Mouse (Mus musculus) B cell, adult 2 months (primary cell): ENCODE measurements at regions not wholly inside any gene's neighbourhood (a gene's known extent, or its start where the extent isn't known, plus 50 kb on each side); places are given as distances from the start of the nearest gene placed in this dataset.
"Not testable (repeated sequence)": the region's sequence is repeated elsewhere in the genome, so short reads cannot be mapped to it uniquely, and the experiment has no call there.

Experiments used
- DNase-seq, 2 experiments: peaks; one replicate each; pipeline ENCODE4 v3.0.0; 2022

GRCm38 (mm10) chr11:16649599-16649998, 102.4 kb upstream of the Egfr start:
- DNase-seq: no peak

- DNase-seq: no peak
Measured at GRCm38 (mm10) chr11:16663806-16664205, 88.2 kb upstream of the Egfr start.

GRCm38 (mm10) chr11:16669453-16670251, 82.4 kb upstream of the Egfr start:
- no peak for DNase-seq

GRCm38 (mm10) chr11:16670282-16670681, 81.7 kb upstream of the Egfr start:
- no peak for DNase-seq

- not testable (repeated sequence) for DNase-seq
Measured at GRCm38 (mm10) chr11:16675951-16676350, 76.1 kb upstream of the Egfr start.

- no peak for DNase-seq
Measured at GRCm38 (mm10) chr11:16683538-16683937, 68.5 kb upstream of the Egfr start.

GRCm38 (mm10) chr11:16695596-16695995, 56.4 kb upstream of the Egfr start:
- no peak for DNase-seq

- no peak for DNase-seq
Measured at GRCm38 (mm10) chr11:16696787-16697186, 55.2 kb upstream of the Egfr start.

- DNase-seq: no peak
Measured at GRCm38 (mm10) chr11:16701826-16702225, 50.2 kb upstream of the Egfr start.
